Mouse (Mus musculus) megakaryocyte, embryonic 14.5 days (primary cell): ENCODE measurements around the gene Ncmap.

Experiments used
- FLI1 ChIP-seq: IDR thresholded peaks from 2 replicates; pipeline ENCODE4 v1.6.1; 2012; ENCODE audit warnings: low read length, inconsistent platforms, mixed read lengths
- GATA1 ChIP-seq: IDR thresholded peaks from 3 replicates; pipeline ENCODE4 v1.6.1; 2012; ENCODE audit warnings: mixed read lengths, low read length, inconsistent platforms, borderline replicate concordance

DNA sequence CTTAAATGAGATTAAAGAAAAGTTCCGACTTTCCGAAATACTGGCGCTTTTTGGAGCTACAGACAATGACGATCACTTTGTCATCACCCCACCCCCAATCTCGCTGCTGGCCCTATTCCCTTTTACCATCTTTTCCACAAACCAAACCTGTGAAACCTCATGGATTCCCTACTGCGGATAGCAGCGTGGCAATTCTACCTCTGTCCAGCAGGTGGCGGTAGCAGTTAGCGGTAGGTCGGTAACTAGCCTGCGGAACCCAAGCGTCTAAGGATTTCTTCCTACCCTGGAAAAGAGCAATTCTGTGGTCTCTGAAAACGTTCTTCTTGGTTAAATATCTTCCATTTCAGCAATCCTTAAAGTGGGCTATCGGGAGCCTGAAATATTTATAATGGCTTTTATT is 15.7 kb downstream of the Ncmap start:
- TF ChIP-seq GATA1 (no peak), FLI1 (no peak)
